Mouse (Mus musculus) limb, embryonic 15.5 days (tissue): ENCODE measurements around the gene Dcp1a. TPM values are rescaled to one million over a fixed set of nuclear protein-coding genes. Genes with fewer than 3 reads are reported as not detected.
"Not testable (repeated sequence)": the region's sequence is repeated elsewhere in the genome, so short reads cannot be mapped to it uniquely, and the experiment has no call there.

ENCODE experiments used
- ATAC-seq: fragments of 200-750 bp; cut with Nextera tagmentation; 2 replicates; pipeline ENCODE4 v1.8.0; 2017; ENCODE audit warnings: low read depth, moderate TSS enrichment; ENCODE audit not compliant: insufficient number of reproducible peaks, low FRiP score, low TSS enrichment
- H3K27ac ChIP-seq: fragments of 300-500 bp; sonication (generic); 2 replicates; pipeline ENCODE4 v1.5.1; 2015; ENCODE audit warnings: moderate library complexity, mild to moderate bottlenecking, inconsistent platforms
- H3K27me3 ChIP-seq: fragments of 300-500 bp; sonication (generic); 2 replicates; pipeline ENCODE4 v1.6.1; 2015; ENCODE audit warnings: inconsistent platforms
- H3K36me3 ChIP-seq: fragments of 300-500 bp; sonication (generic); 2 replicates; pipeline ENCODE4 v1.6.1; 2015; ENCODE audit warnings: inconsistent platforms
- H3K4me1 ChIP-seq: fragments of 300-500 bp; sonication (generic); 2 replicates; pipeline ENCODE4 v1.6.1; 2015; ENCODE audit warnings: inconsistent platforms
- H3K4me2 ChIP-seq: fragments of 300-500 bp; sonication (generic); 2 replicates; pipeline ENCODE4 v1.6.1; 2015; ENCODE audit warnings: mild to moderate bottlenecking, inconsistent platforms
- H3K4me3 ChIP-seq: fragments of 300-500 bp; sonication (generic); 2 replicates; pipeline ENCODE4 v1.5.1; 2015; ENCODE audit warnings: mild to moderate bottlenecking, inconsistent platforms
- H3K9ac ChIP-seq: fragments of 300-500 bp; sonication (generic); 2 replicates; pipeline ENCODE4 v1.6.1; 2015; ENCODE audit warnings: inconsistent platforms
- H3K9me3 ChIP-seq: fragments of 300-500 bp; sonication (generic); 2 replicates; pipeline ENCODE4 v1.6.1; 2016; ENCODE audit warnings: inconsistent platforms
- WGBS: fragments of 180-500 bp; shearing (Covaris S2); methylation state at CpG from one replicate; pipeline ENCODE4 v1.1.7; 2015; 5-methylcytosine and 5-hydroxymethylcytosine counted together
- polyA plus RNA-seq: library from polyadenylated mRNA; unstranded; fragments of >200 nt; fragmentation: Nextera tagmentation; extraction: Ambion mirVana; gene quantifications from 2 replicates; pipeline ENCODE4 v1.2.1, GENCODE M21; 2015

The Dcp1a gene
- polyA plus RNA-seq, 1 experiment from 2014 or later: 24.6 TPM

DNA sequence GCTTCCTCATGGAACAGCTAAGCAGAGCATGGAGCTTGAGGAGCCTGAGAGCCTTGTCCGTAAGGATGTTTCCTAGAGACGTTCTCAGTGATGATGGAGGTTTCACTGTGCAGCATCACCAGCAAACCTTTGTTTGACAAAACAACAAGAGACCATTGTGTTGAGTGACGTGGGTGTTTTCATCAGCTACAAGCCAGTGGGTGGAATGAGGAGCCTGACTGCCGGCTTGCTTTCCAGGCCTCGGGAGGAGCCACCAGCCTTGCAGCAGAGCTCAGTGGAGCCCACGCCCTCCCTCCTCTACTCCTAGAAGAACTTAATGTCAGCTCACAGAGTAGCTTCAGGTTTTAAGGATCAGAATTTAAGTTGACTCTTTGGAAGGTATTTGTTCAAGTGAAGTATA is 44.0 kb downstream of the Dcp1a start:
- Histone ChIP-seq H3K27ac (no peak overlapping the region), H3K36me3 (peaks cover 93% of the 10 kb centered on the region), H3K4me3 (no peak overlapping the region), H3K9ac (no peak overlapping the region), H3K4me1 (no peaks in the 10 kb centered on the region), H3K9me3 (no peaks in the 10 kb centered on the region), H3K4me2 (no peak overlapping the region), H3K27me3 (no peaks in the 10 kb centered on the region)
- ATAC-seq: no peak
- 86% methylated on average over 6 of the region's 6 CpGs for WGBS

DNA sequence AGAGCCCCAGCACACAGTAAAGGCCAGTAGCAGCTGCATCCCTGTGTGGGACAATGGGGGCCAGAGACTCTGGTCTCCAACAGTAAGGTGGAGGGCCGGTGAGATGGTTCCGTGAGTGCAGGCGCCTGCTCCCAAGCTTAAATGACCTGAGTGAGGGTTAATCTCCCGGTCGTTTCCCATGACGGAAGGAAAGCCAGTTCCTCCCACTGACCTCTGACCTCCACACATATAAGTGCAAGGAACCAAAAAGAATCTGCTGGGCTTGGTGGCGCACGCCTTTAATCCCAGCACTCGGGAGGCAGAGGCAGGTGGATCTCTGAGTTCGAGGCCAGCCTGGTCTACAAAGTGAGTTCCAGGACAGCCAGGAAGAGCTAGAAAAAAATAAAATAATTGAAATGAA is 49.1 kb downstream of the Dcp1a start:
- H3K4me3 ChIP-seq: no peak overlapping the region
- no peaks in the 10 kb centered on the region for H3K27me3 ChIP-seq
- ATAC-seq: no peak
- H3K4me1 ChIP-seq: 0 out of 2 replicates have a peak, but pooled peaks cover 6% of the 10 kb centered on the region
- WGBS: 92% methylated on average over 10 of the region's 10 CpGs
- no peaks in the 10 kb centered on the region for H3K9me3 ChIP-seq
- H3K9ac ChIP-seq: no peak overlapping the region
- H3K36me3 ChIP-seq: peaks cover 45% of the 10 kb centered on the region
- H3K4me2 ChIP-seq: no peak overlapping the region
- no peak overlapping the region for H3K27ac ChIP-seq

DNA sequence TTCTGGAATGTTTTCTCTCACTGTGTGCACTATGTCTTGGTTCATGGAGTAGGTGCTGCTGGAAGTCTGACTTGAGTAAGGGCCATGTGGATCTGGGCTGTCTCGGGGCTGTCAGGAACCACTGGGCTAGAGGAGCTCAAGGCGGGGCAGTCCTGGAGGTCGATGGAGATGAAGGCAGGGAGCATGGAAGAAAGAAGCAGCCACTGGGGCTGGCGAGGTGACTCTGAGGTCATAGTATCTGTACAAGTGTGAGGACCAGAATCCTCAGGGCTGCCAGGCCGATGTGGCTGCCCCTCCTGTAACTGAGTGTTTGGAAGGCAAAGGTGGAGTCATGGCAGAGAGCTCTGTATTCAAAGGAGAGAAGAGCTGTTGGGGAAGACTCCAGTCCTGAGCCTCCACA is 49.6 kb downstream of the Dcp1a start:
- no peaks in the 10 kb centered on the region for H3K27me3 ChIP-seq
- no peaks in the 10 kb centered on the region for H3K9me3 ChIP-seq
- peaks cover 39% of the 10 kb centered on the region for H3K36me3 ChIP-seq
- H3K4me2 ChIP-seq: no peak overlapping the region
- no peak overlapping the region for H3K27ac ChIP-seq
- 80% methylated on average over 5 of the region's 5 CpGs for WGBS
- H3K4me3 ChIP-seq: no peak overlapping the region
- no peak for ATAC-seq
- 0 out of 2 replicates have a peak, but pooled peaks cover 6% of the 10 kb centered on the region for H3K4me1 ChIP-seq
- no peak overlapping the region for H3K9ac ChIP-seq

DNA sequence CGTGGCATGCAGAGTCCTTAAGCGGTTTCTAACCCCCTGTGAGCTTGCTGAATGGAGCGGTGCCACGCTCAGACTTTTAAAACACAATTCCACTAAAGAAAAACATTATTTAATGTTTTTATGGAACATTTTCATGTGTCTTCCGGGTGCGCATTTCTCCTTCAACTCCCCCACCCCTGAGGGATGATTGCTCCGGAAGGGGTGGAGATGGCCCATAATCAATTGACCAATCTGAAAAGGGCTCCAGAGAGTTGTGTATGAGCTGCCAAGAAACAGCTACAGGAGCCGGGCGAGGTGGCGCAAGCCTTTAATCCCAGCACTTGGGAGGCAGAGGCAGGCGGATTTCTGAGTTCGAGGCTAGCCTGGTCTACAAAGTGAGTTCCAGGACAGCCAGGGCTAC is 50.1 kb downstream of the Dcp1a start:
- ATAC-seq: no peak
- no peaks in the 10 kb centered on the region for H3K27me3 ChIP-seq
- 92% methylated on average over 12 of the region's 12 CpGs for WGBS
- 0 out of 2 replicates have a peak, but pooled peaks cover 6% of the 10 kb centered on the region for H3K4me1 ChIP-seq
- no peaks in the 10 kb centered on the region for H3K9me3 ChIP-seq
- H3K27ac ChIP-seq: no peak overlapping the region
- peaks cover 35% of the 10 kb centered on the region for H3K36me3 ChIP-seq
- H3K4me2 ChIP-seq: no peak overlapping the region
- no peak overlapping the region for H3K4me3 ChIP-seq
- H3K9ac ChIP-seq: no peak overlapping the region

DNA sequence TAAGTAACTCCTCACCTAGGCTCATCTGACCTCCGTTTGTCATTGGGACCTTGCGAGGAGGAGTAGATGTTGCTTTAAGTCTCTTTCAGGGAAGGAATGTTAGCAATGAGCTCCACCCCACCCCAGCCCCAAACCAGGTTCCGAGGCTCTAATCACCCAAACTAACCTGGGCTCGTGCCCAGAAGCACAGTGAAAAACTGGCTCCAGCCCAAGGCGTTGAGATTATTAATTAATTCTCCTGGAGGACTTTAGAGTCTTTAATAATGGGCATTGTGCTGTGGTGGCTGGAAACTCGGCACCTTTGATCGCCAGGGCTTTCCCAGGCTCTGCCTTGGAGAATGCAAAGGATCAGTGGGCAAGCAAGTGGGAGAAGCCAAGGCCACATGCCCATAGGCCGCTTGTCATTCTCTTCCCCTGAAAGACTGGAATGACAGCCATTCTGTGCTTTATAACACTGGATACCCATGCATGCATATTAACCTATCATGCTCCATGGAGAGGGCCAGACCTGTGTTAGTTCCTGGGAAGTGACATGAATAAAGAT is 51.5 kb downstream of the Dcp1a start:
- Histone ChIP-seq H3K9me3 (no peaks in the 10 kb centered on the region), H3K27ac (no peak overlapping the region), H3K4me1 (0 out of 2 replicates have a peak, but pooled peaks cover 6% of the 10 kb centered on the region), H3K9ac (no peak overlapping the region), H3K4me2 (no peak overlapping the region), H3K36me3 (peaks cover 22% of the 10 kb centered on the region), H3K4me3 (no peak overlapping the region), H3K27me3 (no peaks in the 10 kb centered on the region)
- WGBS: 60% methylated on average over 8 of the region's 8 CpGs
- ATAC-seq: no peak

DNA sequence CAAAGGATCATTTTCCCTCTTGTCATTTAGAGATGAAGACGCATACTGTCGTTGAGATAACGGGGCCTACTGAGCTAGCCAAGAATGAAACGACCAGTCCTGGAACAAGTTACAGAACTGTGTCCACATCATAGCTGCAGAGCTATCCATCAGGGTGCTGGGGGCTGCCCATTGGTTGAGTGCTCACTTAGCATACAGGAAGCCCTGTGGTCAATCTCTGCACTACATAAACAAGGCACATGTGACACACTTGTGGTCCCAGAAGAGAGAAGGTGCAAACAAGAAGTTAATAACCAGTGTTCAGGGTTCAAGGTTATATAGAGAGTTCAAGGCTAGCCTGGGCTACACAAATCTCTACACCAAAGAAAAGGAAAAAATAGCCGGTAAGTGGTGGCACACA is 52.1 kb downstream of the Dcp1a start:
- 0 out of 2 replicates have a peak, but pooled peaks cover 6% of the 10 kb centered on the region for H3K4me1 ChIP-seq
- ATAC-seq: no peak
- no peak overlapping the region for H3K4me2 ChIP-seq
- no peaks in the 10 kb centered on the region for H3K27me3 ChIP-seq
- H3K9me3 ChIP-seq: no peaks in the 10 kb centered on the region
- H3K9ac ChIP-seq: no peak overlapping the region
- H3K4me3 ChIP-seq: no peak overlapping the region
- WGBS: 85% methylated on average over 5 of the region's 5 CpGs
- no peak overlapping the region for H3K27ac ChIP-seq
- H3K36me3 ChIP-seq: peaks cover 15% of the 10 kb centered on the region

DNA sequence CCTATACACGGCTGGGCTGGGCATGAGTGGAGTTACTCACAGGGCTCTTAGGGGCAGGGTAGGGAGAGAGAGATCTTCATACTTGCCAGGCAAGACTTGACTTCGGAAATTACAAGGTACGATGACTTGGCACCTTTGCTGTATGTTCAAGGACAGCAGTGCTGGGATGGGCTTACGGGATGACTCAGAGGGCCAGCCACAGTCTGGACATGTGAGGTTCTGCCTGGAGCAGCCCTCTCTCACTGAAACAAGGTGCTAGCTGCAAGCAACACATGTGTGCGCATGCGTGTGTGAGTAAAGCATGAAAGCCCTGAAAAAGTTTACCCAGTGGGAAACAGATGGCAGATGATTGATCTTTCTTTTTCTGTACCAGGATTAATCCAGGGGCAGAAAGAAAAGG is 52.6 kb downstream of the Dcp1a start:
- no peaks in the 10 kb centered on the region for H3K9me3 ChIP-seq
- ATAC-seq: no peak
- H3K27me3 ChIP-seq: no peaks in the 10 kb centered on the region
- H3K4me3 ChIP-seq: no peak overlapping the region
- peaks cover 12% of the 10 kb centered on the region for H3K36me3 ChIP-seq
- 87% methylated on average over 6 of the region's 6 CpGs for WGBS
- H3K27ac ChIP-seq: no peak overlapping the region
- no peak overlapping the region for H3K4me2 ChIP-seq
- 0 out of 2 replicates have a peak, but pooled peaks cover 6% of the 10 kb centered on the region for H3K4me1 ChIP-seq
- H3K9ac ChIP-seq: no peak overlapping the region

DNA sequence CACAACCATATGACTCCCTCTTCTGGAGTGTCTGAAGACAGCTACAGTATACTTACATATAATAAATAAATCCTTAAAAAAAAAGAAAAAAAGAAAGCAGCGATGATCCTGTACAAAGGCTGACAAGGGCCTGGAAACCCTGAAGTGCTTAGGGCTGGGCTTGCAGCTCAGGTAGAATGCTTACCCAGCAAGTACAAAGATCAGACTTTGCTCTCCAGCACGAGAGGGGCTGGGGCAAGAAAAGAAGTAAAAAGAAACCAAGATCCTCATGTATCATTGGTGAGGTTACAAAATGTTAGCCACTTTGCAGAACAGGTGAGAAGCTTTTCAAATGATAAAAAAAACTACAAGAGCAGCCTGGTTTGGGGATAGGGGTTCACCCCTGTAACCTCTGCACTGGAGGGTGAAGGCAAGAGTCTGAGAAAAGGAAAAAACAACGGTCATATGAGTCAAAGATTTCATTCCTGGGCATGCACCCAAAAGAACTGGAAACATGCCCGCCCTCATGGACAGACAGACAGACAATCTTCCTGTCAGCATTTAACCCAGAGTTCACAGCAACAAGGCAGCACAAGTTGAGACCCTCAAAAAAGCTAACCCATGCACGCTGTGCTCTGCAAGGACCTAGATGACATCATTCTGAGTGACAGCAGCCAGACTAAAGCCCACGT is 54.6 kb downstream of the Dcp1a start:
- no peak overlapping the region for H3K9ac ChIP-seq
- H3K4me1 ChIP-seq: 0 out of 2 replicates have a peak, but pooled peaks cover 6% of the 10 kb centered on the region
- no peaks in the 10 kb centered on the region for H3K9me3 ChIP-seq
- no peaks in the 10 kb centered on the region for H3K36me3 ChIP-seq
- H3K27me3 ChIP-seq: no peaks in the 10 kb centered on the region
- ATAC-seq: no peak
- H3K4me3 ChIP-seq: no peak overlapping the region
- H3K4me2 ChIP-seq: no peak overlapping the region
- WGBS: 81% methylated on average over 6 of the region's 6 CpGs
- H3K27ac ChIP-seq: no peak overlapping the region

DNA sequence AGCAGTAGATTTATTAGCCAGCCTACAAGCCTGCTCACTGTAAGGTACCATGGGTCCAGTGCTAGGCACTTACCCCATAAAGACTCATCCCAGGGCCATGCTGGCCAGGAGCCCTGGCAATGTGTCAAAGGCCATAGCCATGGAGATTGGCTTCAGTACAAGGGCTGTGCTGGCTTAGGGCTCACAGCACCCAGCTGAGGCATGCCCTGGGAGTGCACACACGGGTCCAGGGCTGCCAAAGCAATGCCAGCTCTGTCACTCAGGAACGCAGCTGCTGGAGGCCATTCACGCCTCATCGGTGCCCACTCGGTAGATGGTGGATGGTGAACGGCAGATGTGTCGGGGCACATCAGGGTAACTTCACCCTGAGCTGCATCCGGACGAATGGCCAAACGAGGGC is 62.2 kb downstream of the Dcp1a start:
- WGBS: 69% methylated on average over 10 of the region's 10 CpGs
- Histone ChIP-seq H3K36me3 (no peaks in the 10 kb centered on the region), H3K9ac (no peak overlapping the region), H3K27me3 (no peaks in the 10 kb centered on the region), H3K27ac (no peak overlapping the region), H3K9me3 (no peaks in the 10 kb centered on the region), H3K4me3 (no peak overlapping the region), H3K4me2 (no peak overlapping the region), H3K4me1 (no peaks in the 10 kb centered on the region)
- no peak for ATAC-seq

DNA sequence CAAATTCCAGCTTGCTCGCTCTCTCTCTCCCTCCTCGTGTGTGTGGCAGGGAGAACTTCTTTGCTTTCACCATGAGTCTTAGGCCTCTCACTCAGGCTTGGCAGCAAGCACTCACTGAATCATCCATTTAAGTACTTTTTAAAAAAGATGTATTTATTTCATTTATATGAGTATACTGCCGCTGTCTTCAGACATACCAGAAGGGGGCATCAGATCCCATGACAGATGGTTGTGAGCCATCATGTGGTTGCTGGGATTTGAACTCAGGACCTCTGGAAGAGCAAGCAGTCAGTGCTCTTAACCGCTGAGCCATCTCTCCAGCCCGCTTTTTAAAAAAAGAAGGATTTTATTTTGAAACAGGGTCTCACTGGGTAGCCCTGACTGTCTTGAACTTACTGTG is 64.0 kb downstream of the Dcp1a start:
- 75% methylated on average over 5 of the region's 5 CpGs for WGBS

DNA sequence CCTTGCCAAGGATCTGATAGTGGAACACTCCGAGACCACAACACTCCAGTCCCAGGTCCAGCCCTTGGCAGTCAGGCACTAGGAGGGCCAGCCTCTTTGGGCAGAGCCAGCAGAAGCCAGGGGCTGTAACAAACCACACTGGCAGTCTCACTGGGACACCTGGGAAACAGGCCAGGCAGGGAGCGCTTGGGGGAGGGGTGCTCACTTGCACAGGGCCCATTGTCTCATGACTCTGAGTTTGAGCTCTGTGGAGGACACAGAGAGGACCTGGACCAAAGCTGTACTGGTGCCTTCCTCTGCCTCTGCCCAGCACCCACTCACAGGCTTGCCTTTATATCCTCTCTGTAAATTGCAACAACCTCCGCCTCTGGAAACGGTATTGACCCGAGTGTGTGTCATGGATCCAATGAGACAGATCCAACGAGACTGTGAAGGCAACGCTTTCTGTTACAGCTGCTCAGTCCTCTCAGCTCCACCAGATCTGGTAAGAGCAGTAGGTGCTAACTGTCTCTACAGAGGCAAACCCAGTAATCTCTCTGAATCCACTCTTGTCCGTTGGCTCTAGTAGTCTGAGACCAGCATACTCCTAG is 68.9 kb downstream of the Dcp1a start, which contains the start of gene Tkt:
Tkt (plus strand) TSS at position 229 of the 590 bp plus-strand sequence.
- 17% methylated on average over 8 of the region's 8 CpGs for WGBS
- no peak for ATAC-seq
- no peaks in the 10 kb centered on the region for H3K36me3 ChIP-seq
- peaks cover 34% of the 10 kb centered on the region for H3K4me1 ChIP-seq
- H3K27me3 ChIP-seq: no peaks in the 10 kb centered on the region
- H3K4me2 ChIP-seq: peak within 1 kb of the TSS; percentile 83
- H3K27ac ChIP-seq: peak within 1 kb of the TSS; percentile 94
- no peaks in the 10 kb centered on the region for H3K9me3 ChIP-seq
- peak within 1 kb of the TSS; percentile 61 for H3K9ac ChIP-seq
- H3K4me3 ChIP-seq: peak within 1 kb of the TSS; percentile 57

More for the DNA sequence above, 64.0 kb downstream of the Dcp1a start:
- not testable (repeated sequence) for H3K27me3 ChIP-seq, H3K4me2 ChIP-seq, H3K9me3 ChIP-seq, ATAC-seq, H3K4me1 ChIP-seq, H3K36me3 ChIP-seq, H3K27ac ChIP-seq, H3K4me3 ChIP-seq, H3K9ac ChIP-seq
